In the genomic region with DNA sequence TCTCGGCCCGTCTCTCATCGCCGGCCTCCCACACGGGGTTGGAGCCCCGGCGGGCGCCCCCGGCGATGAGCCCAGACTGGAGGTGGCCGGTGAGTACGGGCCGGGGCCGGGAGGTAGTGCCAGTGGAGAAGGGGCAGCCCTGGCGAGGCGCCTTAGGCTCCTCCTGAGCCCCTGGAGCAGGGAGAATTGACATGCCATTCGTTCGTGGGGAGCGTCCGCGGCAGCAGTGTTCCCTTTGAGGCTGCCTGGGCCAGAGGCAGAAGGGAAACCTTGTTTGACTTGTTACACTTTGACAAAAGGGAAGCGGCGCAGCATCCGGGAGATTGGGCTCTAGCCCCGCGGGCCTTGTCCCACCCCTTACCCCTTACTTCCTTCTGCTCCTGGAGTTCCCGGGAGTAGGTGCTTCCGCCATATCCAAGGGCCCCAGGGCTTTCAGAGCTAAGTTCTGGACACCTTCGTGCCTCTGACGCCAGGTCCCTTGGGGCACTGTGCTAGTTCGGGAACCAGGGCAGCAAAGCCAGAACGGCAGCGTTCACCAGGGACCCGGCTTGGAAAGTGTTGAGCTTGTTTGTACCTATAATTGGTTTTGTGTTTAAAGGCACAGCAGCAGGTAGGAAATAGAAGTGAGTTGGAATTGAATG, we compare ENCODE assay signal across 8 mouse cellular contexts. TPM values are rescaled to one million over a fixed set of nuclear protein-coding genes. Genes with fewer than 3 reads are reported as not detected.
DNase-seq lines count a peak whose midpoint lies in the region; ATAC-seq and TF ChIP-seq lines count a peak whose summit lies in the region.

No protein-coding gene starts in this region.

- 1% methylated on average over 34 of the region's 34 CpGs for WGBS in forebrain, postnatal 0 days
- WGBS in hindbrain, embryonic 13.5 days: under 1% methylated on average over 34 of the region's 34 CpGs
- under 1% methylated on average over 34 of the region's 34 CpGs for WGBS in limb, embryonic 10.5 days

- H3K4me1 ChIP-seq in brown adipose tissue, adult 24 weeks (ENCODE audit: control insufficient read depth, insufficient read depth, insufficient read length, low read length): peaks cover 4% of the 10 kb centered on the region; the same call in 1 of the 2 replicates
- H3K4me1 ChIP-seq in forebrain, postnatal 0 days (ENCODE audit: insufficient read depth): peaks cover 12% of the 10 kb centered on the region
- H3K4me1 ChIP-seq in hindbrain, embryonic 13.5 days (replicated peaks): peaks cover 38% of the 10 kb centered on the region
- peaks cover 13% of the 10 kb centered on the region for H3K4me1 ChIP-seq in limb, embryonic 10.5 days

- peaks cover 20% of the 10 kb centered on the region for H3K36me3 ChIP-seq in forebrain, postnatal 0 days (ENCODE audit: insufficient read depth)
- H3K36me3 ChIP-seq in hindbrain, embryonic 13.5 days: peaks cover 21% of the 10 kb centered on the region
- peaks cover 35% of the 10 kb centered on the region for H3K36me3 ChIP-seq in limb, embryonic 10.5 days

- peak overlapping the region; percentile 97 for H3K4me2 ChIP-seq in forebrain, postnatal 0 days (ENCODE audit: low read depth)
- H3K4me2 ChIP-seq in hindbrain, embryonic 13.5 days: peak overlapping the region; percentile 100

- DNase-seq in frontal cortex, postnatal 10 days (ENCODE audit: low spot score in 2 of 2): peak; percentile 41 to 45
- DNase-seq in frontal cortex, postnatal 25 days (ENCODE audit: low spot score in 2 of 2): no peak
- DNase-seq in forebrain, postnatal 0 days: peak; percentile 18
- DNase-seq in limb, embryonic 10.5 days (ENCODE audit: low spot score): peak; percentile 54
- DNase-seq in mesoderm, embryonic 11.5 days (ENCODE audit: low read depth, low spot score): peak; percentile 25
- peak; percentile 48 for DNase-seq in spleen, adult 12 weeks (ENCODE audit: low spot score)

- H3K9me3 ChIP-seq in forebrain, postnatal 0 days (ENCODE audit: low read length): no peaks in the 10 kb centered on the region
- H3K9me3 ChIP-seq in hindbrain, embryonic 13.5 days: no peaks in the 10 kb centered on the region
- H3K9me3 ChIP-seq in limb, embryonic 10.5 days (replicated peaks): no peaks in the 10 kb centered on the region

- H3K9ac ChIP-seq in forebrain, postnatal 0 days: peak overlapping the region; percentile 95
- H3K9ac ChIP-seq in hindbrain, embryonic 13.5 days: peak overlapping the region; percentile 97

- H3K27me3 ChIP-seq in forebrain, postnatal 0 days (ENCODE audit: insufficient read depth, low read length): no peaks in the 10 kb centered on the region
- H3K27me3 ChIP-seq in hindbrain, embryonic 13.5 days: no peaks in the 10 kb centered on the region
- no peaks in the 10 kb centered on the region for H3K27me3 ChIP-seq in limb, embryonic 10.5 days (ENCODE audit: low read depth, poor library complexity, severe bottlenecking)

- no peak for TF ChIP-seq CTCF in forebrain, postnatal 0 days (IDR thresholded peaks at IDR 0.05; ENCODE audit: low read depth)

- peak overlapping the region; percentile 96 for H3K4me3 ChIP-seq in brown adipose tissue, adult 24 weeks (ENCODE audit: insufficient read depth, low read depth, low read length)
- peak overlapping the region; percentile 92 for H3K4me3 ChIP-seq in forebrain, postnatal 0 days (ENCODE audit: low read depth, low read length)
- H3K4me3 ChIP-seq in hindbrain, embryonic 13.5 days: peak overlapping the region; percentile 97
- H3K4me3 ChIP-seq in limb, embryonic 10.5 days: peak overlapping the region; percentile 83

- peak overlapping the region; percentile 100 for H3K27ac ChIP-seq in brown adipose tissue, adult 24 weeks (replicated peaks; ENCODE audit: low read depth, low read length)
- H3K27ac ChIP-seq in forebrain, postnatal 0 days (ENCODE audit: low read depth, low read length): peak overlapping the region; percentile 97
- H3K27ac ChIP-seq in hindbrain, embryonic 13.5 days: peak overlapping the region; percentile 99
- peak overlapping the region; percentile 99 for H3K27ac ChIP-seq in limb, embryonic 10.5 days

- no peak for ATAC-seq in forebrain, postnatal 0 days
- ATAC-seq in hindbrain, embryonic 13.5 days (ENCODE audit: low FRiP score): no peak

RNA-seq across cellular contexts. Expression of a gene that starts 0.7 kb away (rescaled TPM):
- polyA plus RNA-seq in brown adipose tissue, adult 24 weeks (2012; ENCODE audit: insufficient read depth, insufficient read length, missing spikeins): 12.6 and 15.1 TPM in 2 replicates
- 27.5 and 30.7 TPM in 2 replicates for total RNA-seq in forebrain, postnatal 0 days (2014; rRNA removed)
- polyA plus RNA-seq in forebrain, postnatal 0 days (2015; fragmentation: Nextera tagmentation; extraction: Ambion mirVana): 9.8 and 10.9 TPM in 2 replicates
- polyA plus RNA-seq in hindbrain, embryonic 13.5 days (2015; fragmentation: Nextera tagmentation; extraction: Ambion mirVana): 17.1 and 17.3 TPM in 2 replicates
- polyA plus RNA-seq in limb, embryonic 10.5 days (2016; fragmentation: Nextera tagmentation; extraction: Ambion mirVana): 26.1 and 28.0 TPM in 2 replicates

RNA-seq across cellular contexts. Expression of a gene that starts 19.2 kb away (rescaled TPM):
- polyA plus RNA-seq in brown adipose tissue, adult 24 weeks (2012; ENCODE audit: insufficient read depth, insufficient read length, missing spikeins): 18.0 and 18.7 TPM in 2 replicates
- total RNA-seq in forebrain, postnatal 0 days (2014; rRNA removed): 11.9 and 13.5 TPM in 2 replicates
- 10.1 and 10.5 TPM in 2 replicates for polyA plus RNA-seq in forebrain, postnatal 0 days (2015; fragmentation: Nextera tagmentation; extraction: Ambion mirVana)
- polyA plus RNA-seq in hindbrain, embryonic 13.5 days (2015; fragmentation: Nextera tagmentation; extraction: Ambion mirVana): 8.7 and 9.6 TPM in 2 replicates
- polyA plus RNA-seq in limb, embryonic 10.5 days (2016; fragmentation: Nextera tagmentation; extraction: Ambion mirVana): 19.1 and 19.5 TPM in 2 replicates

RNA-seq across cellular contexts. Expression of a gene that starts 25.5 kb away (rescaled TPM):
- 0.44 and 0.71 TPM in 2 replicates for polyA plus RNA-seq in brown adipose tissue, adult 24 weeks (2012; ENCODE audit: insufficient read depth, insufficient read length, missing spikeins)
- total RNA-seq in forebrain, postnatal 0 days (2014; rRNA removed): 0.54 and 4.0 TPM in 2 replicates
- polyA plus RNA-seq in forebrain, postnatal 0 days (2015; fragmentation: Nextera tagmentation; extraction: Ambion mirVana): 1.9 and 4.1 TPM in 2 replicates
- polyA plus RNA-seq in hindbrain, embryonic 13.5 days (2015; fragmentation: Nextera tagmentation; extraction: Ambion mirVana): 1.2 and 1.9 TPM in 2 replicates
- polyA plus RNA-seq in limb, embryonic 10.5 days (2016; fragmentation: Nextera tagmentation; extraction: Ambion mirVana): 0.06 TPM in 2 replicates

RNA-seq across cellular contexts. Expression of a gene that starts 36.2 kb away (rescaled TPM):
- 33.2 and 39.0 TPM in 2 replicates for polyA plus RNA-seq in brown adipose tissue, adult 24 weeks (2012; ENCODE audit: insufficient read depth, insufficient read length, missing spikeins)
- total RNA-seq in forebrain, postnatal 0 days (2014; rRNA removed): 119 and 131 TPM in 2 replicates
- 107 and 118 TPM in 2 replicates for polyA plus RNA-seq in forebrain, postnatal 0 days (2015; fragmentation: Nextera tagmentation; extraction: Ambion mirVana)
- 79.6 and 86.3 TPM in 2 replicates for polyA plus RNA-seq in hindbrain, embryonic 13.5 days (2015; fragmentation: Nextera tagmentation; extraction: Ambion mirVana)
- polyA plus RNA-seq in limb, embryonic 10.5 days (2016; fragmentation: Nextera tagmentation; extraction: Ambion mirVana): 41.3 and 53.9 TPM in 2 replicates

Comparison
In these comparisons a context has a peak if more than half of its experiments do, and no peak if none do; other contexts are left out.
1. DNase-seq: peak in frontal cortex, postnatal 10 days (2 of 2), forebrain, postnatal 0 days (single experiment), limb, embryonic 10.5 days (single experiment), mesoderm, embryonic 11.5 days (single experiment) and spleen, adult 12 weeks (single experiment); none in frontal cortex, postnatal 25 days (0 of 2).
2. Peak in every context shown above with its lines, with median percentiles within 50 percentile points of each other: H3K27ac ChIP-seq and H3K4me3 ChIP-seq.